Mouse (Mus musculus): ENCODE data around the gene Pak7. TPM values are rescaled to one million over a fixed set of nuclear protein-coding genes. Genes with fewer than 3 reads are reported as not detected.

Pak7 gene
- total and polyA plus RNA-seq, 2 experiments from 2014 or later: 21.2 to 28.7 TPM

DNA sequence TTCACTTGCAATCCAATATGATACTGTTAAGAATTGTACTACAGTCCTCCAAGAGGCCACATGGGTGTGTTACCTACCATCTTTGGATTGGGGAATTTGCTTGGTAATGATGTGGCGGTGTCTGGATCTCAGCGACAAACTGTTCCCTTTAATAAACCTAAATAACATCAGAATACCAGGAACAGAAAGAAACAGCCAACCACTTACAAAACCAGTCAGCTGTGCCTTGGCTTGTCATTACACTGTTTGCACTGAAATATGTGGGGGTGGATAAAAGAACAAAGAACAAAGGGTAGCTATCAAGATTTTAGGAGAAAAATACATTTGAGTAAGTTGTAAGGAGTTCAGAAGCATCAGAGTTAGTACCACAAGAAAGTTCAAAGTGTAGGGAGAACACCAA, 269.8 kb downstream of the Pak7 start:
- ATAC-seq (ENCODE audit: low FRiP score) (no peak), DNase-seq (ENCODE audit: low spot score) (no peak)
- H3K9me3 ChIP-seq (ENCODE audit: low read length): no peaks in the 10 kb centered on the region
- H3K36me3 ChIP-seq (ENCODE audit: insufficient read depth, low read length): no peaks in the 10 kb centered on the region
- H3K4me1 ChIP-seq (ENCODE audit: insufficient read depth, low read length): no peaks in the 10 kb centered on the region
- H3K27ac ChIP-seq (ENCODE audit: low read depth, low read length): no peak overlapping the region
- H3K9ac ChIP-seq (replicated peaks; ENCODE audit: low read length, poor library complexity, severe bottlenecking): no peak overlapping the region
- H3K27me3 ChIP-seq (ENCODE audit: insufficient read depth, low read length): no peaks in the 10 kb centered on the region
- no peak overlapping the region for H3K4me3 ChIP-seq (ENCODE audit: low read depth, low read length)
- H3K4me2 ChIP-seq (ENCODE audit: low read depth, low read length, poor library complexity, severe bottlenecking): no peak overlapping the region
- no peak for TF ChIP-seq CTCF (IDR thresholded peaks at IDR 0.05)
- WGBS: 92% methylated on average over 2 of the region's 2 CpGs

DNA sequence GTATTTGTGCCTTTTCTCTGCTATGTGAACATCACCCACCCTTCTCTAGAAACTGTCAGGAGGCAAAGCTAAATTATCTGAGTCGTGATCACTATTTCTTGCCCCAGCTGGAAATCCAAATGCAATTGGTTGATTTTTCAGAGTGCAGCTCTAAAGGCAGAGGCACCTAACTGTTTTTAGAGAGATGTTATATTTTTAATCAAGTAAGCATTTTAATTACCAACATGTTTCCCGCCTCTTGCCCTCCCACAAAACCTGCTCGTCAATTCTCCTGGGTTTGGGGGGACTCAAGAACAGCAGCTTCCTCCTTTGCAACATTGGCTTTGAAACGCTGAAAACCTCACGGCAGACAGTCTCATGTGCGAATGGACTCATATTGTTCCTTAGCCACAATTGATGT, 274.4 kb downstream of the Pak7 start:
- Histone ChIP-seq H3K4me2 (ENCODE audit: low read depth, low read length, poor library complexity, severe bottlenecking) (no peak overlapping the region), H3K9ac (replicated peaks; ENCODE audit: low read length, poor library complexity, severe bottlenecking) (no peak overlapping the region), H3K4me1 (ENCODE audit: insufficient read depth, low read length) (peaks cover 10% of the 10 kb centered on the region), H3K27ac (ENCODE audit: low read depth, low read length) (no peak overlapping the region), H3K9me3 (ENCODE audit: low read length) (no peaks in the 10 kb centered on the region), H3K36me3 (ENCODE audit: insufficient read depth, low read length) (no peaks in the 10 kb centered on the region), H3K27me3 (ENCODE audit: insufficient read depth, low read length) (no peaks in the 10 kb centered on the region), H3K4me3 (ENCODE audit: low read depth, low read length) (no peak overlapping the region)
- WGBS: 65% methylated on average over 6 of the region's 6 CpGs
- ATAC-seq (ENCODE audit: low FRiP score) (no peak), DNase-seq (ENCODE audit: low spot score) (no peak)
- no peak for TF ChIP-seq CTCF (IDR thresholded peaks at IDR 0.05)

GRCm38 (mm10) chr2:136109038-136109363, 278.8 kb downstream of the Pak7 start:
- Histone ChIP-seq H3K9ac (replicated peaks; ENCODE audit: low read length, poor library complexity, severe bottlenecking) (no peak overlapping the region), H3K36me3 (ENCODE audit: insufficient read depth, low read length) (no peaks in the 10 kb centered on the region), H3K4me3 (ENCODE audit: low read depth, low read length) (no peak overlapping the region), H3K27me3 (ENCODE audit: insufficient read depth, low read length) (no peaks in the 10 kb centered on the region), H3K4me1 (ENCODE audit: insufficient read depth, low read length) (peaks cover 21% of the 10 kb centered on the region), H3K4me2 (ENCODE audit: low read depth, low read length, poor library complexity, severe bottlenecking) (no peak overlapping the region), H3K9me3 (ENCODE audit: low read length) (no peaks in the 10 kb centered on the region), H3K27ac (ENCODE audit: low read depth, low read length) (peak overlapping the region; percentile 88)
- TF ChIP-seq CTCF (IDR thresholded peaks at IDR 0.05): no peak
- WGBS: 11% methylated on average over 2 of the region's 2 CpGs
- ATAC-seq (ENCODE audit: low FRiP score) (peak; percentile 36; the same call in 1 of the 2 replicates), DNase-seq (ENCODE audit: low spot score) (no peak)

DNA sequence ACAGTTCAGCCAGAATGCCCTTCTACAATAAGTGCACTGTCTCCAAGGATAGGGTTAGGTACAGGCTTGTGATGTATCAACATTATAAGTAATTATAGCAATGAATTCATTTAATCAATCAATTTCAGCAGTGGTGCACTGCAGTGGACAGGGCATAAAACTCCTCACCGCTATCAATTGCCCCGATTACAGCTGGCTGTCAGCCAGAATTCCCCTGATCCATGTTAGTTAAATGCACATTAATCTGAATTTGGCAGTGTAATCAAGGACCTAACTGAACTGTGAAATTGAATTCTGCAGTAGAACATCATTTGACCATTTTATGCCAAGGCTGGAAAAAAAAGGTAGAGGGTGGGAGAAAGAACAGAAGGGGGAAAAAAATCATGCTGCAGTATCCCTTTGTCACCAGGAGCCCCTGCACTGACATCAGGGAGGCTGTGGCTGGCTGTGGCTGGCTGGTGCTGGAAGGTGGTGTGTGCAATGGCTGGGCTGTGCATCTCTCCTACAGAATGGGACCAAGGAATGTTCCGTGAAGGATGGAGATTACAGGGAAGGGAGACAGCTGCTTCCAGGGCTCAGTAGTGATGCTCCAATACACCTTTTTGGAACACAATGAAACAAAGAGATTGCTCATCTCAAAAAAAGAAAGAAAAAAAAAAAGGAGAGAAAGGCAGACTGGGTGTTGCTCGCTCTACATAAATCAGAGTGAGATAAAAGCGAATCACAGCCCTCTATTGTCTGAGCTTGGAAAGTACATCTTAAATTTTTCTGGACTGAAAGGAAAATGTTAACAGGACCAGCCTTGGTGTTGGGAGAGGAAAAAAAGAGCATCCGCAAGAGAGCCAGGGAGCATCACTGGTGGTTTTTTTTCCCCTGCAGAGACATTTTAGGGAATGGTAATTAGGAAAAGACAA, 279.4 kb downstream of the Pak7 start:
- peak overlapping the region; percentile 50 for H3K9ac ChIP-seq (replicated peaks; ENCODE audit: low read length, poor library complexity, severe bottlenecking)
- H3K36me3 ChIP-seq (ENCODE audit: insufficient read depth, low read length): no peaks in the 10 kb centered on the region
- no peak overlapping the region for H3K4me2 ChIP-seq (ENCODE audit: low read depth, low read length, poor library complexity, severe bottlenecking)
- 4% methylated on average over 6 of the region's 6 CpGs for WGBS
- no peaks in the 10 kb centered on the region for H3K27me3 ChIP-seq (ENCODE audit: insufficient read depth, low read length)
- DNase-seq (ENCODE audit: low spot score) (peak; percentile 87), ATAC-seq (ENCODE audit: low FRiP score) (peak; percentile 87)
- no peaks in the 10 kb centered on the region for H3K9me3 ChIP-seq (ENCODE audit: low read length)
- no peak overlapping the region for H3K4me3 ChIP-seq (ENCODE audit: low read depth, low read length)
- peak; percentile 45 for TF ChIP-seq CTCF (IDR thresholded peaks at IDR 0.05)
- H3K27ac ChIP-seq (ENCODE audit: low read depth, low read length): peak overlapping the region; percentile 88
- H3K4me1 ChIP-seq (ENCODE audit: insufficient read depth, low read length): peaks cover 21% of the 10 kb centered on the region

- no peak overlapping the region for H3K4me3 ChIP-seq (ENCODE audit: low read depth, low read length)
- TF ChIP-seq CTCF (IDR thresholded peaks at IDR 0.05): no peak
- H3K36me3 ChIP-seq (ENCODE audit: insufficient read depth, low read length): no peaks in the 10 kb centered on the region
- DNase-seq (ENCODE audit: low spot score): peak; percentile 62
- H3K4me2 ChIP-seq (ENCODE audit: low read depth, low read length, poor library complexity, severe bottlenecking): no peak overlapping the region
- no peak for ATAC-seq (ENCODE audit: low FRiP score)
- H3K27ac ChIP-seq (ENCODE audit: low read depth, low read length): peak overlapping the region; percentile 88
- no peaks in the 10 kb centered on the region for H3K27me3 ChIP-seq (ENCODE audit: insufficient read depth, low read length)
- H3K4me1 ChIP-seq (ENCODE audit: insufficient read depth, low read length): peaks cover 21% of the 10 kb centered on the region
- H3K9ac ChIP-seq (replicated peaks; ENCODE audit: low read length, poor library complexity, severe bottlenecking): no peak overlapping the region
- H3K9me3 ChIP-seq (ENCODE audit: low read length): no peaks in the 10 kb centered on the region
These were observed 280.2 kb downstream of the Pak7 start for GRCm38 (mm10) chr2:136107597-136107996.

- Histone ChIP-seq H3K4me3 (ENCODE audit: low read depth, low read length) (no peak overlapping the region), H3K36me3 (ENCODE audit: insufficient read depth, low read length) (peaks cover 5% of the 10 kb centered on the region; the same call in 1 of the 2 replicates), H3K27ac (ENCODE audit: low read depth, low read length) (no peak overlapping the region), H3K4me2 (ENCODE audit: low read depth, low read length, poor library complexity, severe bottlenecking) (no peak overlapping the region), H3K9ac (replicated peaks; ENCODE audit: low read length, poor library complexity, severe bottlenecking) (no peak overlapping the region), H3K27me3 (ENCODE audit: insufficient read depth, low read length) (no peaks in the 10 kb centered on the region), H3K4me1 (ENCODE audit: insufficient read depth, low read length) (no peaks in the 10 kb centered on the region), H3K9me3 (ENCODE audit: low read length) (no peaks in the 10 kb centered on the region)
- TF ChIP-seq CTCF (IDR thresholded peaks at IDR 0.05): no peak
- 87% methylated on average over 3 of the region's 3 CpGs for WGBS
- ATAC-seq (ENCODE audit: low FRiP score) (no peak), DNase-seq (ENCODE audit: low spot score) (no peak)
These were observed 290.6 kb downstream of the Pak7 start for GRCm38 (mm10) chr2:136097143-136097542.

Data from midbrain, postnatal 0 days (tissue).